Mouse (Mus musculus) small intestine, adult 2 months (tissue): ENCODE data around the gene Cblb.

Source experiments
- CTCF ChIP-seq: fragments of 200-500 bp; IDR thresholded peaks from 2 replicates; pipeline ENCODE4 v1.5.1; 2012; ENCODE audit warnings: low read depth, mild to moderate bottlenecking, control low read depth, inconsistent platforms, low read length, moderate library complexity, mixed read lengths; ENCODE audit not compliant: insufficient replicate concordance, insufficient read length; ENCODE audit errors: extremely low read depth
- POLR2A ChIP-seq: fragments of 200-500 bp; IDR thresholded peaks from 2 replicates; pipeline ENCODE4 v1.6.1; 2012; ENCODE audit warnings: low read depth, mild to moderate bottlenecking, control low read depth, inconsistent platforms, low read length, moderate library complexity

DNA sequence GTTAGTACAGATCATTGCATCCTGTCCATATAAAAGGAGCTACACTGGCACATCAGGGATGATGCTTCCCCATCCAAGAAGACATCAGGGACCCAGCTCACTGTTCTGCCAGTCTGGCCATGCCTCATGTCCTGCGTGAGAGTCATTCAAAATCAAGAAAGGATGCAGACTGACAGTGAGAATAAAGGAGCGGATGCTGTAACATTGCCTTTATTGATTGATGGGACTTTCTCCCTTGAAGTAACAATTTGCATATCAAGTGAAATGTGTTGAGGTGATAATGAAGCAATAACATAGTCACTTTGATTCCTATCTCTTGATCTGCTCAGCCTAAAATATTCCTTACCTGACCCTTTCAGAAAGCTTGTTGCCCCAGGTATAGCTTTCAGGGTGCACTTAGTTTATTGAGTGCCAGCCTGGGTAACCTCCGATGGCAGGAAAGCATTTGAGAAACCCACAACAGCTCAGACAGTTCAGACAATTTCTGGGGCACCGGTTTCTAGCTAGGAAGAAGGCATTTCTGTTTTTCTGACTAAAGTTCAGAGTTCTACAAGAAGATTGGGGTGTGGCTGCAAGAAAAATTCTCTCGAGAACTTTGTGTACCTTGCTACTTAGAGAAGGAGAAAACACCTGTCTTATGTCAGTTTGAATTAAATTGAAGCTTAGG, 124.1 kb downstream of the Cblb start:
- TF ChIP-seq CTCF = no peak
- TF ChIP-seq POLR2A = no peak
